Mouse (Mus musculus) embryonic facial prominence, embryonic 14.5 days (tissue): ENCODE results near the gene Htra1. TPM values are rescaled to one million over a fixed set of nuclear protein-coding genes. Genes with fewer than 3 reads are reported as not detected.

Source experiments
- ATAC-seq: fragments of 200-750 bp; cut with Nextera tagmentation; 2 replicates; pipeline ENCODE4 v1.8.0; 2017; ENCODE audit warnings: low read depth, moderate number of reproducible peaks, moderate TSS enrichment
- DNase-seq: peaks from one replicate; pipeline ENCODE4 v3.0.0-alpha.2; 2015; ENCODE audit warnings: low spot score
- H3K27ac ChIP-seq: fragments of 300-500 bp; sonication (generic); replicated peaks from 2 replicates; pipeline ENCODE4 v1.5.1; 2014; ENCODE audit warnings: low read depth, mild to moderate bottlenecking, low read length, moderate library complexity
- H3K27me3 ChIP-seq: fragments of 300-500 bp; sonication (generic); replicated peaks from 2 replicates; pipeline ENCODE4 v1.6.1; 2014; ENCODE audit warnings: low read length; ENCODE audit not compliant: control insufficient read depth, insufficient read depth
- H3K36me3 ChIP-seq: fragments of 300-500 bp; sonication (generic); 2 replicates; pipeline ENCODE4 v1.6.1; 2014; ENCODE audit warnings: low read length, mixed read lengths; ENCODE audit not compliant: control insufficient read depth, insufficient read depth
- H3K4me1 ChIP-seq: fragments of 300-500 bp; sonication (generic); 2 replicates; pipeline ENCODE4 v1.6.1; 2014; ENCODE audit warnings: antibody characterized with exemption, low read length; ENCODE audit not compliant: control insufficient read depth, insufficient read depth
- H3K4me2 ChIP-seq: fragments of 300-500 bp; sonication (generic); 2 replicates; pipeline ENCODE4 v1.6.1; 2014; ENCODE audit warnings: low read depth, mild to moderate bottlenecking, low read length, moderate library complexity, mixed read lengths
- H3K4me3 ChIP-seq: fragments of 300-500 bp; sonication (generic); 2 replicates; pipeline ENCODE4 v1.5.1; 2014; ENCODE audit warnings: low read depth, mild to moderate bottlenecking, low read length
- H3K9ac ChIP-seq: fragments of 300-500 bp; sonication (generic); 2 replicates; pipeline ENCODE4 v1.6.1; 2014; ENCODE audit warnings: low read depth, mild to moderate bottlenecking, low read length, moderate library complexity, mixed read lengths
- H3K9me3 ChIP-seq: fragments of 300-500 bp; sonication (generic); 2 replicates; pipeline ENCODE4 v1.6.1; 2016; ENCODE audit warnings: low read length; ENCODE audit not compliant: control insufficient read depth
- WGBS: fragments of 180-500 bp; shearing (Covaris S2); extraction: QIAGEN DNeasy Blood & Tissue Kit; methylation state at CpG from one replicate; pipeline ENCODE4 v1.1.7; 2014; 5-methylcytosine and 5-hydroxymethylcytosine counted together
- polyA plus RNA-seq: library from polyadenylated mRNA; unstranded; fragments of >200 nt; fragmentation: Nextera tagmentation; extraction: Ambion mirVana; gene quantifications from 2 replicates; pipeline ENCODE4 v1.2.1, GENCODE M21; 2014

Htra1 gene
- polyA plus RNA-seq, 1 experiment from 2014 or later, result 128 TPM

DNA sequence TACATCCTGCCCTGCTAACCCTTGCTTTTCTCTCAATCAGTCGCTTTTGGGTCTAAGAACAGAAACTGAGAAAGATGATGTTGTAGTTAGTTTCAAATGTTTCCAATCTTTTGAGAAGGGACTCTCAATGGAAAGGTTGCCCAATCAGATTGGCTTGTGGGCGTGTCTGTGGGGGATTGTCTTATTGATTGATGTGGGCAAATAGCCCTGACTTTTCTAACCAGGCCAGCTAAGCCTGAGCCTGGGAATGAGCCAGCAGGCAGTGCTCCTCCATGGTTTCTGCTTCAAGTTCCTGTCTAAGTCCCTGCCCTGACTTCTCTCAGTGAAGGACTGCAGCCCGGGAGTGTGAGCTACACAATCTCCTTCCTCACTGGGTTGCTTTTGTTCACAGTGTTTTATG is 53.5 kb downstream of the Htra1 start:
- Histone ChIP-seq H3K27me3 (no peaks in the 10 kb centered on the region), H3K36me3 (no peaks in the 10 kb centered on the region), H3K4me3 (no peak overlapping the region), H3K9ac (no peak overlapping the region), H3K27ac (no peak overlapping the region), H3K4me2 (no peak overlapping the region), H3K9me3 (no peaks in the 10 kb centered on the region), H3K4me1 (peaks cover 12% of the 10 kb centered on the region)
- 61% methylated on average over 3 of the region's 3 CpGs for WGBS
- DNase-seq (no peak), ATAC-seq (no peak)

- no peak overlapping the region for H3K9ac ChIP-seq
- H3K27ac ChIP-seq, result no peak overlapping the region
- no peak for DNase-seq
- H3K36me3 ChIP-seq, result no peaks in the 10 kb centered on the region
- no peak for ATAC-seq
- no peaks in the 10 kb centered on the region for H3K9me3 ChIP-seq
- H3K4me1 ChIP-seq, result peaks cover 12% of the 10 kb centered on the region
- H3K4me3 ChIP-seq, result no peak overlapping the region
- no peak overlapping the region for H3K4me2 ChIP-seq
- H3K27me3 ChIP-seq, result no peaks in the 10 kb centered on the region
- 78% methylated on average over 13 of the region's 13 CpGs for WGBS
These were observed 55.4 kb downstream of the Htra1 start for GRCm38 (mm10) chr7:130991174-130991789.

DNA sequence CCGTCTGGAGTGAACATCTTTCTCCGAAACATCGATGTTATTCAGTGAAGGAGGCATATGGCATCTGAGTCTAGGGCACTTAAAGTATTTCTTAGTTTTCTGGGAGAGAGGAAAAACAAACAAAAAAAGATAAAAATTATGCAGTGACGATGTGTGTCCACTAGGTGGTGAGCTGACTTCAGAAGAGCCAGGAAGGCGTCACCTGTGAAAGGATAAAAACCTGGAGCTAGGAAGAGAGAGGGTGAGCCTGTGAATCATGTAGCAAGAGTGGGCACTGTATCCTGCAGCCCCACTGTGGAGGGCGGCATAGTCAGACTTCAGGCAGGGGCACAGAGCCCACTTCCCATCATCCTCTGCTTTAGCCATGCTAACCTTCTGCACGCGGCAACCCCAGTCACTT is 58.0 kb downstream of the Htra1 start:
- Histone ChIP-seq H3K27ac (no peak overlapping the region), H3K4me1 (no peaks in the 10 kb centered on the region; the same call in 1 of the 2 replicates), H3K9me3 (no peaks in the 10 kb centered on the region), H3K9ac (no peak overlapping the region), H3K36me3 (no peaks in the 10 kb centered on the region), H3K27me3 (no peaks in the 10 kb centered on the region), H3K4me2 (no peak overlapping the region), H3K4me3 (no peak overlapping the region)
- no peak for ATAC-seq
- WGBS, result 47% methylated on average over 8 of the region's 8 CpGs
- no peak for DNase-seq

- Histone ChIP-seq H3K27me3 (no peaks in the 10 kb centered on the region), H3K27ac (no peak overlapping the region), H3K9ac (no peak overlapping the region), H3K4me2 (no peak overlapping the region), H3K4me1 (no peaks in the 10 kb centered on the region), H3K4me3 (no peak overlapping the region), H3K9me3 (peaks cover 18% of the 10 kb centered on the region), H3K36me3 (no peaks in the 10 kb centered on the region)
- DNase-seq (no peak), ATAC-seq (no peak)
- 87% methylated on average over 12 of the region's 12 CpGs for WGBS
These were observed 66.2 kb downstream of the Htra1 start for GRCm38 (mm10) chr7:131001976-131002726.

DNA sequence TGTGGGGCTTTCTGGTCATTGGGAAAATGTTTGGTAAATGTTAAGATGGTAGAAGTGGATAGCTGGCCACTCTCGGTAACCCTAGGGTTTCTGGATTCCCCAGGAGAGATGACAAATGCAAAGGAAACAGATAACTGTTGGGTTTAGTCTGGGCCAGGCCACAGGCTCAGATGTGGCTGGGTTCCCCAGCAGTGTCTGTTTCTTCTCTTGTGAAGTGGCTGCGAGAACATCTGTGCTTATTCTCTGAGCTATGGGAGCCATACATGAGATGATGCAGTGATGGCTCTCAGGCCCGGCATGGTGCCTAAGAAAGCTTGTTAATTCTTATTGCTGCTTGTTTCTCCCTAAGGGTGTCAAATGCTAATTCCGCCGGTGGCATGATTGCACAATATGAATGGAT is 68.2 kb downstream of the Htra1 start:
- DNase-seq (no peak), ATAC-seq (no peak)
- Histone ChIP-seq H3K27ac (no peak overlapping the region), H3K9me3 (peaks cover 18% of the 10 kb centered on the region), H3K4me2 (no peak overlapping the region), H3K4me3 (no peak overlapping the region), H3K36me3 (no peaks in the 10 kb centered on the region), H3K27me3 (no peaks in the 10 kb centered on the region), H3K4me1 (no peaks in the 10 kb centered on the region), H3K9ac (no peak overlapping the region)
- 83% methylated on average over 5 of the region's 5 CpGs for WGBS

DNA sequence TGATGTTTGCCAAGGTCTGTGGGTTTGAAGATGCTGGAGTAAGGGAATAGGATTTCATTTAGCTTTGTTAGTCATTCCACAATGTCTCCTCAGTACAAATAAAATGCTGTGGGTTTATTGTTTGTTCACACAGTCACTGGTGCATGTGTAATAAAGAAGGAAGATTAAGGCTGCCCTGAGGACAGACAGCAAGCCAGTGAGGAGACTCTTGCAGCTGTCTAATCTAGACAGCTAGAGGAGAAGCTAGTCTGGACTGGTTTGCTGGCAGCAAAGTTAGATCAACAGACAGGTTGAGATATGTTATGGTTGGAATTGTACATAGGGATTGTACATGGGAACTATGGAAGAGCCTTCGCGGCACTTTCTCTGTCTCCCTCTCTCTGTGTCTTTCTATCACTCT is 71.3 kb downstream of the Htra1 start:
- Histone ChIP-seq H3K27ac (no peak overlapping the region), H3K9me3 (peaks cover 18% of the 10 kb centered on the region), H3K36me3 (no peaks in the 10 kb centered on the region), H3K27me3 (no peaks in the 10 kb centered on the region), H3K4me3 (no peak overlapping the region), H3K9ac (no peak overlapping the region), H3K4me1 (no peaks in the 10 kb centered on the region), H3K4me2 (no peak overlapping the region)
- DNase-seq, result peak; percentile 23
- 94% methylated on average over 2 of the region's 2 CpGs for WGBS
- ATAC-seq, result no peak

GRCm38 (mm10) chr7:131009178-131009577 is 73.3 kb downstream of the Htra1 start:
- DNase-seq (no peak), ATAC-seq (no peak)
- WGBS, result 81% methylated on average over 5 of the region's 5 CpGs
- no peaks in the 10 kb centered on the region for H3K4me1 ChIP-seq
- H3K4me3 ChIP-seq, result no peak overlapping the region
- no peak overlapping the region for H3K4me2 ChIP-seq
- no peak overlapping the region for H3K27ac ChIP-seq
- H3K27me3 ChIP-seq, result no peaks in the 10 kb centered on the region
- peaks cover 18% of the 10 kb centered on the region for H3K9me3 ChIP-seq
- H3K9ac ChIP-seq, result no peak overlapping the region
- H3K36me3 ChIP-seq, result no peaks in the 10 kb centered on the region

- Histone ChIP-seq H3K36me3 (no peaks in the 10 kb centered on the region), H3K4me2 (no peak overlapping the region), H3K9ac (no peak overlapping the region), H3K27ac (no peak overlapping the region), H3K9me3 (peaks cover 2% of the 10 kb centered on the region; the same call in 1 of the 2 replicates), H3K4me3 (no peak overlapping the region), H3K4me1 (no peaks in the 10 kb centered on the region), H3K27me3 (no peaks in the 10 kb centered on the region)
- ATAC-seq (no peak), DNase-seq (no peak)
- 65% methylated on average over 1 of the region's 1 CpGs for WGBS
These were observed 76.0 kb downstream of the Htra1 start for GRCm38 (mm10) chr7:131011901-131012300.

- Histone ChIP-seq H3K4me3 (no peak overlapping the region), H3K4me2 (no peak overlapping the region), H3K27me3 (no peaks in the 10 kb centered on the region), H3K9ac (no peak overlapping the region), H3K27ac (no peak overlapping the region), H3K4me1 (no peaks in the 10 kb centered on the region), H3K36me3 (no peaks in the 10 kb centered on the region), H3K9me3 (0 out of 2 replicates have a peak, but pooled peaks cover 5% of the 10 kb centered on the region)
- no peak for ATAC-seq
- WGBS, result 89% methylated on average over 2 of the region's 2 CpGs
- no peak for DNase-seq
These were observed 83.3 kb downstream of the Htra1 start for GRCm38 (mm10) chr7:131019181-131019580.
